Mouse (Mus musculus): Measurements from ENCODE around the gene Tbc1d10a. TPM values are rescaled to one million over a fixed set of nuclear protein-coding genes. Genes with fewer than 3 reads are reported as not detected.

Gene Tbc1d10a
- 10 to 100 TPM; 15.1 to 16.4 TPM for total RNA-seq (2021)
- long read RNA-seq, experiment 1, transcript Tbc1d10a-201 (9 exons, 1,957 nt): major isoform, 51 of 55 reads
- long read RNA-seq, experiment 1, partial matches to known transcripts: 1 of 55 reads
- long read RNA-seq, experiment 1, other reads (novel, unspliced or antisense): 3 of 55 reads
- long read RNA-seq, experiment 2, transcript Tbc1d10a-201 (9 exons, 1,957 nt): major isoform, 24 of 27 reads
- long read RNA-seq, experiment 2, partial matches to known transcripts: 0 of 27 reads
- long read RNA-seq, experiment 2, other reads (novel, unspliced or antisense): 3 of 27 reads

DNA sequence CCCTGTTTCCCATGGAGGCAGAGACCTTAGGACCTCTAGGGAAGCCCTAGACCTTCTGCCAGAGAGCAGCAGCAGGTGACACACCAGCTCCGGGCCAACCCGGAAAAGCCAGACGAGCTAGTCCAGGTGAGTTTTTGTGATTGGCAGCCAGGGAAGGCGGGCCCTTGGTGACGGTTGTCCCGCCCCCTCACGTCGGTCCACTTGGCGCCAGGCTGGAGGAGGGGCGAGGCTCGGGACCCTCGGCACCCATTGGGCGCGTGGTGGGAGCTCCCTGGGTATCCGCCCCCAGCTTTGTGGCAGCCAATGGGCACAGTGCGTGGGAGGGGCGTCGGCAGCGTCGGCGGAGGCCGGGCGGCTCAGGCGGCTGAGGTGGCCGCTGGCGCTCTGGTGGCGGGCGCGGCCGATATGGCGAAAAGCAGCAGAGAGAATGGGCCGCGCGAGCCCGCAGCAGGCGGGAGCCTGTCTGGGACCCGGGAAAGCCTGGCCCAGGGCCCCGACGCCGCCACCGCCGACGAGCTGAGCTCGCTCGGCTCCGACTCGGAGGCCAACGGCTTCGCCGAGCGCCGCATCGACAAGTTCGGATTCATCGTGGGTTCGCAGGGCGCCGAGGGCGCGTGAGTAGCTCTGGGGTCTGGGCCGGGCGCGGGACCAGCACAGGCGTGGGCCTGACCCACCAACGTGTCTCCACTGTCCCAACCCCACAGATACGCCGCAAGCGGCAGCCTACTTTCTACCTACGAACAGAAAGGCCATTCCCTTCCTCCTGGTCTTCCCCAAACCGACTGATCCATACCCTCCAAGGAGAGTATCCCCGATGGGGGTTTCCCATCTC, at the start of gene Tbc1d10a:
Gene Tbc1d10a (plus strand): TSS at position 304 of the 832 bp plus-strand sequence.
- peak; percentile 99 for DNase-seq

GRCm38 (mm10) chr11:4138964-4139363, 47.6 kb upstream of the Tbc1d10a start:
- no peak for DNase-seq

DNA sequence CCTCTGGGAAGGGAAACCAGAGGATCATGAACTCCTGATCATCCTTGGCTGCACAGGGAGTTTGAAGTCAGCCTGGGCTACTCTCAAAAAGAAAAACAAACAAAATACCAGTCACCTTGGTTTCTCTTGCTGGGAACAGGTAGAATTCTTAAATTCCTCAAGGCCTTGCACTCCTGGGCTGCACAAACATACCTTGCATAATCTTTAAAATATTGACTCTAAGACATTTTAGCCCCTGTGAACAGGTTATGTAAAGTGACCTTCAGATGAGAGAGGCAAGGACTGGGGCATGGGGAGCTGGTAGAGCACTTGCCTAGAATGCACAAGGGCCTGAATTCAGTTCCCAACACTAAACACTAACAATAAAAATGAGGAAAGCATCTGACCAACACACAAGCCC, 45.1 kb upstream of the Tbc1d10a start:
- DNase-seq: no peak

DNA sequence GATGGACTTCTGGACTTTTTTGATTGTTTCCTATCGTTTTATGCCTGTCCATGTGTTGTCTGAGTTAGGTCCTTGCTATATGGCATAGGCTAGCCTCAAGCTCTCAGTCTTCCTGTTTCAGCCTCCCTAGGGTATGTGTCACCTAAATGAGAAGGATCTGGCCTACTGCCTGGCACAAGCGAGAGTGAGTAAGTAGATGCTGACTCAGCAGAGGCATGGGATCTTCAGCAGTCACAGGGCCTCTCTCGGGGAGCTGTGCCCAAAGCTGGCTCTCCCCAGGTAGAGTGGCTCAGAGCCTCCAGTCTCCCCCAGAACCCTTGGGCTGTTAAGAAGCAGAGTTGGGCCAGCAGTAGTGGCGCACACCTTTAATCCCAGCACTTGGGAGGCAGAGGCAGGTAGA, 44.2 kb upstream of the Tbc1d10a start:
- no peak for DNase-seq

- DNase-seq: no peak
Observed at GRCm38 (mm10) chr11:4143281-4144062, 43.1 kb upstream of the Tbc1d10a start.

DNA sequence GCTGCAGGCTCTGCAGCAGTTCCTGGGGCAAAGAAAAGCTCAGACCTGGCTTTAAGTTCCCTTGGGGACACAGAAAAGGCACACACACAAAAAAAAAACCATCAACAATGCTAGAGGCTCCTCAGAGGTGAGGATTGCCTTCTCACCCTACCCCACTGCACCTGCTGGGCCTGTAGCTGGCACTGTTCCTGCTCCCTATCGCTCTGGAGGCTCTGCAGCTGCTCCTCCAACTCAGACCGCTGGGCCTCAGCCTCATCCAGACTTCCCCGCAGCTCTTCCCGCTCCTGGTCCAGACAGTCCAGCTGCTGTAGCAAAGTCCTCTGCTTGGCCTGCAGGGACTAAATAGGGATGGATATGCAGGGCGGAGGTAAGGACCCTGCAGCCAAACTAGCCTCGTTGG, 40.2 kb upstream of the Tbc1d10a start:
- DNase-seq: no peak

- no peak for DNase-seq
Observed at GRCm38 (mm10) chr11:4147098-4147497, 39.5 kb upstream of the Tbc1d10a start.

- no peak for DNase-seq
Observed at GRCm38 (mm10) chr11:4148120-4148519, 38.5 kb upstream of the Tbc1d10a start.

- DNase-seq: peak; percentile 32
Observed at GRCm38 (mm10) chr11:4148536-4149156, 37.9 kb upstream of the Tbc1d10a start.

DNA sequence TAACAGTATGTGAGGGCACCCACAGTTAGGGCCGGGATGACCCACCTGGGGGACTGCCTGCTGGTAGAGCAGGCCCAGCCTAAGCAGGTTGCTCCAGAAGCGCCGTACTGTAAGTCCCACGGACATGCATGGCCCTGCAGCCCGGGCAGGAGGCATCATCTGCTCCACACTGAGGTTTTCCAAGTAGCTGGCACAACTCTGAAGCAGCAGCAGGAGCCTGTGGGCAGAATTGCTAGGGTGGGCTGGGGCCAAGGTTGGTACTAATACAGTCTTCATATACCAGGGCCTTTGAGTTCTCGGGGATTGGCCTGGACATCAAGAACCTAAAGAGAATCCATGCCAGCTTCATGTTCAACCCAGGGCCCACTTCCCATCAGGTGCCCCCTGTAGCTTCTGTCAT, 36.7 kb upstream of the Tbc1d10a start:
- no peak for DNase-seq

GRCm38 (mm10) chr11:4153694-4154093, 32.9 kb upstream of the Tbc1d10a start:
- DNase-seq: no peak

GRCm38 (mm10) chr11:4155641-4156040, 30.9 kb upstream of the Tbc1d10a start:
- DNase-seq: no peak

DNA sequence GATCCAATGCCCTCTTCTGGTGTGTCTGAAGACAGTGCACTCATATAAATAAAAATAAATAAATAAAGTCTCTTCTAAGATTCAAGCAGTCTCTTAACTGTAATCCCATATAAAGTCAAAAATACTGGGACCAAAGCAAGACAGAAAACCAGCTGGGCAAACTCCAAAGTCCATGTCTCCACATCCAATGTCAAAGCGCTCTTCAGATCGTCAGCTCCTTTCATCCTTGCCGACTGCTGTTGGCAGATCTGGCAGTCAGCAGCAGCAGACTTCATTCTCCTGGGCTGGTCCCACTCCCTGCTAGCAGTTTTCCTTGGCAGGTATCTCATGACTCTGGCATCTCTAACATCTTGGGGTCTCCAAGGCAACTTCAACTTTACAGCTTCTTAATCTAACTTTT, 27.9 kb upstream of the Tbc1d10a start:
- DNase-seq: no peak

- DNase-seq: peak; percentile 97
Observed at GRCm38 (mm10) chr11:4159808-4160708, 26.5 kb upstream of the Tbc1d10a start, which contains the start of the genes Ccdc157 and Sf3a1. TSS of gene Ccdc157 (minus strand) at chr11:4160293. TSS of gene Sf3a1 (plus strand) at chr11:4160350.

DNA sequence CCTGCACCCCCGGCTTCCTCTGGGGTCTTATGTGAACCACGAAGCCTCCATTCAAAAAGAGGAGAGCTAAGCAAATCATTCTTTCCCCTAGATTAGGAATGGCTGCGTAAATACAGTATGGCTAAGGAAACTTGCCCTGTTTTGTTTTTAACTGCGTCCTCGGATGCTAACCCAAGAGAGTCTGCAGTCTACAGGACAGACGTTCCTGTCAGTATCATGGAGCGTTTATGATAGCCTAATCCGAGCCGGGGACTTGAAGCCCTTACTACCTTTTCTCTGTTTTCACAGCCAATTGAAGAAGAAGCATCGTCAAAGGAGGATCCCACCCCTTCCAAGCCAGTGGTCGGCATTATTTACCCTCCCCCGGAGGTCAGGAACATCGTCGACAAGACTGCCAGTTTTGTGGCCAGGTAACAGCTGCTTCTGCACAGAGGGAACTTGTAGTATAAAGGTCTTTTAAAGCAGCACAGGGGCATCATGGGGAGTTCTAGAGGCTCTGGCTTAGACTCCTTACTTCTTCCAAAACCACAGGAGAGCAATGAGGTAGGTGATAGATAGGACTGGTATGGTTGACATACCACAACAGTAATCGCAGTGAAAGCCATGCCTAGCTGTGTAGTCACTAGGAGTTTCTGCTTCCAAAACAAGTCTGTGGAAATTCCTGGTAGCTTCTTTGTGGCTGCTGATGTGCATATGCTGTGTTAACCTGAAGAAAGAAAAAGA, 25.7 kb upstream of the Tbc1d10a start:
- no peak for DNase-seq

DNA sequence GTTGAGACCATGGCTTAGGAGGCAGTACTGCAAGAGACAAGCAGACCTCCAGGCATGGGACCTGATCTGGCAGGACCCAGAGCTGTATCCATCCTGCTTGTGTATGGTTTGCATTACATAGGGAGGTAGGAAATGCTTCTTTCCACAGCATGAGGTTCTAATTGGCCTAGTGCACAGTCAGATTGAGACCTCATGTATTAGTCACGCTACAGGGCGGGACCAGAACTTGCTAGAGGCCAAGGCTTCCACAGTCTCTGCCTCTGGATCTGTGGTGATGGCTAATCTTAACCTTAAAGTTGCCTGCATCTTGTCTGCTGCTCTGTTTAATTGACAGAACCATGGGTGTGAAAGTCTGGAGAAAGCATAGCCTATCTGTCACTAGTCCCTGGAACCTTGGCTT, 21.9 kb upstream of the Tbc1d10a start:
- no peak for DNase-seq

DNA sequence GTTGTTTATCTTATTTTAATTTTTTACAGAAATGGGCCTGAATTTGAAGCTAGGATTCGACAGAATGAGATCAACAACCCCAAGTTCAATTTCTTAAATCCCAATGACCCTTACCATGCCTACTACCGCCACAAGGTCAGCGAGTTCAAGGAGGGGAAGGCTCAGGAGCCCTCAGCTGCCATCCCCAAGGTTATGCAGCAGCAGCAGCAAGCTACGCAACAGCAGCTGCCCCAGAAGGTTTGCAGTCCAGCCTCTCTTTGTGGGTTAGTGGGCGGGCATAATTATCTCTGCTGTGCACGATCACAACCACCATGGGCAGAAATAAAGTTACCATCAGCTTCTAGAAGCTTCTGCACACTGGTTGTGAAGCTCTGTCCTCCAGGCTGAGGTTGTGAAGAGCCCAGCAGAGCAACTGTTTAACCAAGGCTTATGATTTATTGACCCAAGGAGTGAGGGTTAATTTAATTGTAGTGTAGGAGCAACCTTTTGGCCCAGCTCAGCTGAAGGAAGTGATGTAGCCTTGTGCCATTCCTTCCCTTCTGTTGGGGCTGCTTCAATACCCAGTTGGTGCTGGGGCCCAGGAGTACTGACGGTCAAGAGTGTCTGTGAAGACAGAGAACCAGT, 20.0 kb upstream of the Tbc1d10a start:
- no peak for DNase-seq

GRCm38 (mm10) chr11:4174586-4174985, 12.0 kb upstream of the Tbc1d10a start:
- DNase-seq: peak; percentile 82

DNA sequence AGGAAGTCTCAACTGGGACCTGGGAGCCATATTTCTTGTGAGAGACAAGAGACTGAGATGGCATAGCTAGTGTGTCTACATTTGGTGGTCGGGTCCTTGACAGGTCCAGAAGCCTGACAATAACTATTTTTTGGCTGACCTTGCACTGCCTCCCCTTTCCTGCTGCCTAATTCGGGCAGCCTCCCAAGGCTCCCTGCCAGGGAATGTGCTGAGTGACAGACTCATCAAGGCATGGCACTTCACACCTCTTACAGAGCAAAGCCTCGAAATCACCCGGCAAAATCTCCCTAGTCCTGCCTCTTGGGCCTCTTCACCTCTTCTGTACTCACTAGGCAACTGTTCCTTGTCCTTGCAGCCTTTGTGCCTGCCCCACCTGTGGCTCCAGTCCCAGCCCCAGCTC, 8.9 kb upstream of the Tbc1d10a start:
- DNase-seq: no peak

DNA sequence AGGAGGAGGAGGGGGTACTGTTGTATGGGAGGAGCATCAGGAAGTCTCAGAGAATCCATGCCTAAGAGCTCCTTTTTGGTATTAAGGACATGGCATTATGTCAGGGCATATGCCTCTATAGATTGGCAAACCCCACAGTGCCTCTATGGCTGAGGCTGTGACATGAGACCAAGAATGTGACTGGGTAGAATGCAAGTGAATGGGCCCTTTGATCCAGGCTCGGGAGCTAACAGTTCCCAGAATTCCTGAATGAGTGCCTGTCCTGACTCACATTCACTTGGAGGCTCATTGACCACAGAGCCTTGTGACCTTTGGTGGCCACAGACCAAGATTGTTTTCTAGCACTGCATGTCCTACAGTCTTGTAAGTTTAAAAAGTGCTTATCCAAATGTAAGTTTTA, 4.5 kb upstream of the Tbc1d10a start:
- DNase-seq: no peak

Data from adrenal gland, postnatal 10 days (tissue).